Mouse (Mus musculus): ENCODE data around the gene Igf1.

Igf1 gene

DNA sequence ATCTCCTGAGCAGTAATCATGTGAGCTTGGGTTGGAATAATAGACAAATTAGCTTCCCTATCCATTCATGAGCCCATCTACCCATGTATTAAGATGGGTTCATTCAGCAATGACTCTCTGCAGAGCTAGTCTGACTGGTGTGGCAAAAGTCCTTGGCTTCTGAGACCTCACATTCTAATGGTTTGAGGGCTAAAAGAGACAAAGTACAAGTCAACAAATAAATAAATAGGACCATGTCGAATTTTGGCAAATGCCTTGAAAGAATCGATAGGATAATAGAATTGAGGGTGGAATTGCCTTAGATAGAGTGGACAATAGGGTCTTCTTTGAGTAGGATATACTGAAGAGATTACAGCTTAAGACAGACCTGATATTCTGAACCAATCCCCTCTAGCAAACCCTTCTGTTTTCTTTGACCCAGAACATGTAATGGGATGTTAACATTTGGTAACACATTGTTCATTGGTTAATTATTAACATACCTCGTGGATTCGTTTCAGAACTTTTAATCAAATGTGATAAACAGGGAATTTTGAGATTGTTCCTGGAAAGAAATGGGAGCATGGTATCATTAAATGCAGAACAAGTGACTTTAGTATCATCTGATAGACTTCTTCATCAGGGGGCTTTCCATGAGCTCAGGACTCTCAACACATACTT is 36.5 kb downstream of the Igf1 start:
- in situ Hi-C loops (cut with MboI; ENCODE audit: low sequenced_read_pairs), result no loop called here

GRCm38 (mm10) chr10:87895351-87895750 is 37.3 kb downstream of the Igf1 start:
- in situ Hi-C loops (cut with MboI; ENCODE audit: low sequenced_read_pairs), result no loop called here

GRCm38 (mm10) chr10:87897331-87897730 is 39.3 kb downstream of the Igf1 start:
- in situ Hi-C loops (cut with MboI; ENCODE audit: low sequenced_read_pairs), result no loop called here

GRCm38 (mm10) chr10:87898826-87899225 is 40.8 kb downstream of the Igf1 start:
- in situ Hi-C loops (cut with MboI; ENCODE audit: low sequenced_read_pairs), result no loop called here

DNA sequence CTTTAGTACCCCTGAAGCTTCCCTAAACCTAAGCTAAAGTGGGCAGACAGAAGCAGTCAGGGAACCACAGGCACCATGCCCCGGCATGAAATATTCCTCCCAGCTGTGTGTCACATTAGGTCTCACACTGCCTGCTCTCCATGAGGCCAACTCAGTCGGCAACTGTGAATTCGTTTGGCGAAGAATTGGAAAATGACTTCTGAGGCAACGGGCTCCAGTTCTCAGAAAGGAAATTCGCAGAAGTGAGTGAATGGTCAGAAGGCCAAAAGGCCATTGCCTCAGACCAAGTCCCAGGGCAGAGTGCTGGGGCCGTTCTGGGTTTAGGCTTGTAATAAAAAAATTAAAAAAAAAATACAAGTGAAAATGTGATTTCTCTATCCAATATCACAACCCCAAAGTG is 43.9 kb downstream of the Igf1 start:
- in situ Hi-C loops (cut with MboI; ENCODE audit: low sequenced_read_pairs), result no loop called here

DNA sequence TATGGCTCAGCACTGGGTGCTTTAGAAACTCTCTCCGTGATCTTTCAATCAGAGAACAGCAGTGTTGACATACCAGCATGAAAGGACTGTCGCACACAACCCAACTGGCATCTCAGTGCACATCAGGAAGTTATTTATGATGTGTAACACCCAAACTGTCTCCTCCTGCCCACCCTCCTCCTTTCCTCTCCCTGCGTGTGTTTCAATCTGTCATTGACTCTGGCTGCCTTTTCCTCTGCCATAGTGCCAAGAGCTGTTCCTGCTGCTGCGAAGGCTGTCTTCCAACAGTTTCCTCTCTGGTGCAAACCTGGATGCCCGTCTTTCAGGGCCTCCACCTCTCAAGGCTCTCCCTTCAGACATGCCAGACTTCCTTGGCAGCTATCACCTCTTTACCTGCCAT is 46.3 kb downstream of the Igf1 start:
- in situ Hi-C loops (cut with MboI; ENCODE audit: low sequenced_read_pairs), result no loop called here

DNA sequence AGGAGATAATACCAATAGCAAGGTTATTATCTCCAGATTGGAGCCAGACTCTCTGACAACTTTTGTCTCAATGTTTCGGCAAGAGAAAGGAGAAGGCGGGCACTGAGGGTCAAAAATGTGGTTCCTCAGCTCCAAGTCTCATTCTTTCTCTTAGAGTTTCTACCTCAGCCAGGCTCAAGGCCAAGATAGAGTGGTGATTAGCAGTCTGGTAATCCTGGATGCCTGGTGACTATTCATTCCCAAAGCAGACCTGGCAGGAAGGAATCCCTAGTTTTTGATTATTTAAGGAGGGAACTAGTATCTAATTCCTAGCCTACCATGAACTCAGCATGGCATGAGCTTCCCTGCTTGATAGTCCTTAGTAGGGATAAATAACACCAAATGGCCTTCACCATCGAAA is 47.0 kb downstream of the Igf1 start:
- in situ Hi-C loops (cut with MboI; ENCODE audit: low sequenced_read_pairs), result no loop called here

DNA sequence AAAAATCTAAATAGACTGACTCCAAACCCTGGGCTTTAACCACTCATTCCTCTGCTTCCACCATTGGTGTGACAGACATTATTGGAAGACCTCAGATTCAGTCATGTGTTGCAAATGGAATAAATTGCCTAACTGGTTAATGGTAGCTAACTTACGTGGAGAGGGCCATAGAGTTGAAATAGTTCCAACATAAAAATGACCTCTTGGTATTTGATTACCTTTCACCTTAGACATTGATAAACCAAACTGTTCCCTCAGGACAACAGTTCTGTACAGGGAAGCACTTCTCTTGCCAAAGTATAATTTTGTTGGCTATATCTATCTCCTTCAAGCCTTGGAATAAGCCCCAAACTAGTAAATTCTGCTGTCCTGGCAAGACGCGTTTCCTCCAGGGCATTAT is 48.1 kb downstream of the Igf1 start:
- in situ Hi-C loops (cut with MboI; ENCODE audit: low sequenced_read_pairs), result no loop called here

- in situ Hi-C loops (cut with MboI; ENCODE audit: low sequenced_read_pairs), result no loop called here
Measured at GRCm38 (mm10) chr10:87906757-87907307, 48.8 kb downstream of the Igf1 start.

DNA sequence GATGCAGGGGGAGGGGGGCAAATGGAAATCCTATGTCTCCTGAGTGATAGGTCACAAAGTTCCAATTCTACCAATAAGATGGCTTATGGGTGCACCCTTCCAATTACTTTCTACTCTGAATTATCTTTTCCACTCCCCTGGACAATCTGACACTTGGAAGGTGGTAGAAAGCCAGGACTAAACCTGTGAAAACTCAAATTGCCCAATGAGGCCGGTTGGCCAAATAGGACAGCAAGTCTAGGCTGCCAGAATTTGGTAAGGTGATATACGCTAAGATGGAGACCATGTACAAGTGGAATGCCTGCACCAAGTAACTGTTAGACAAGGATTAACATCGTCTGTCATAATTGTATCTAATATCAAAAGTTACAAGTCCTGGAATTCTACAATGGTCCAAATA is 55.8 kb downstream of the Igf1 start:
- in situ Hi-C loops (cut with MboI; ENCODE audit: low sequenced_read_pairs), result no loop called here

- in situ Hi-C loops (cut with MboI; ENCODE audit: low sequenced_read_pairs), result no loop called here
Measured at GRCm38 (mm10) chr10:87914932-87915331, 56.9 kb downstream of the Igf1 start.

DNA sequence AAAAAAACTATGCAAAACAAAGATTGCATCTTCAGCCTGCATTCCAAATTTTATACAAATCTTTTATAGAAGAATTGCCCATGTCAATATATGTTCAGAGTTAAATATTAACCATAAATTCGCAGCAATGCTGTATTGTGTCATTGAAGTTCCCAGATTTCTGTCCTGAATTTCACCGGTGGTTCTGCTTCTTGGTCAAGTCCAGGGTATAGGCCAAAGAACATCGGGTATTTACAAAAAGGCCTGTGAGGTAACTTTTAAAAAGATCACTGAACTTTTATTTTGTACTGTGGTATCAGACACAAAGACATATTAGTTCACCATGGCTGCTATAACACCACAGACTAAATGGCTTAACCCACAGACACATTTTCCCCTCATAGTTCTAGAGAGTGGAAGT is 57.7 kb downstream of the Igf1 start:
- in situ Hi-C loops (cut with MboI; ENCODE audit: low sequenced_read_pairs), result no loop called here

DNA sequence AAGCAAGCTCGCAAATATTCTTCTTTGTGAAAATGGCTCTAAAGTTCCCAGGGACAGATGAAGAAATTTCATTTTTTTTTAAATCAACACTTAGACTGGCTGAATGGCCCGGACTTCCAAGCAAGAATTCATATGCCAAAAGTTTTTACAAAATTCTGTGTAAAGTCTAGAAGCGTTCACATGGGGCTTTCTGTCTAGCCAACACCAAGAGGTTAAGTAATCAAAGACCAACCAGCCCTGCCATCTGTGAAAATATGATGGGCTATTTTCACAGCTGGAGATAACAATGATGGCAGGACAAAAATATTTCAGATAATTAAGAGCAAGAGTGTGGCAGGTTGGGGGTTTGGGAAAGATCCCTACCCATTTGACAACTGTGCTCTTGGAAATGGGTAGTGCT is 64.2 kb downstream of the Igf1 start:
- in situ Hi-C loops (cut with MboI; ENCODE audit: low sequenced_read_pairs), result no loop called here

DNA sequence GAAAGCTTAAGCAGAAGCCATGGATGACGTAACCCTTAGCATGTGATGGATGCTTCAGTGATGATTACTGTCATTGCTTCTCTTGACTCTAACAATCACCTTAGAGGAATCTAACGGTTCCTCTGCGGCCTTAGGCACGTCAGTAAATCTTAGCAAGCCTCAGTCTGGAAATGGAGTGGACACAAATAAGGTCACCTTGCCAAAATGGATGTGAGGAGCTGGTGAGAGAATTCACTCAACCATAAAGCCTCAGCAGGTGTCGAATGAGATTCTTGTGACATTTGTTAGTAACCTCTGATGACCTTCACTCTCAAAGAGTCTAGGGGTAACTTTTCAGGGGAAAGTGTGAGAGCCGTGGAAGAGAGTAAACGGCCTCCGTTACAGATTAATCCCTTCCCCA is 68.5 kb downstream of the Igf1 start:
- in situ Hi-C loops (cut with MboI; ENCODE audit: low sequenced_read_pairs), result no loop called here

- in situ Hi-C loops (cut with MboI; ENCODE audit: low sequenced_read_pairs), result no loop called here
Measured at GRCm38 (mm10) chr10:87927131-87927609, 69.1 kb downstream of the Igf1 start.

DNA sequence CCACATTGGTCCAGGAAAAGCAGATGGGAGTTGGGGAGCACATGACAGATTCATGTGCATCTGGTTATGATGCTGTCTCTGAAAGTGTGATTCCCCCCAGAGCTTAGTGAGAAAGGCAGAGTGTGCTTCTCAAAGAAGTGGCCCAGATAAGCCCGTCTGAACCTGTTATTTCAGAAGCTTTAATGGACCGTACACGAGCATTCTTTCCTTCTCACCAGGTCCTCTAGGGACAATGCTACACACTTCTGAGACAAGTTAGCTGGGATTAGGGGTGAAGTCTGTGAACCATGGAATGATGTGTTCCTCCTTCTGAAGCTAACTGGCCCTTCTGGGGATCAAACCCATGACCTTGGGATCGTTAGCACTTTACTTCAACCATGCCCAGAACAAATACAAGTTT is 90.1 kb downstream of the Igf1 start:
- in situ Hi-C loops (cut with MboI; ENCODE audit: low sequenced_read_pairs), result no loop called here

DNA sequence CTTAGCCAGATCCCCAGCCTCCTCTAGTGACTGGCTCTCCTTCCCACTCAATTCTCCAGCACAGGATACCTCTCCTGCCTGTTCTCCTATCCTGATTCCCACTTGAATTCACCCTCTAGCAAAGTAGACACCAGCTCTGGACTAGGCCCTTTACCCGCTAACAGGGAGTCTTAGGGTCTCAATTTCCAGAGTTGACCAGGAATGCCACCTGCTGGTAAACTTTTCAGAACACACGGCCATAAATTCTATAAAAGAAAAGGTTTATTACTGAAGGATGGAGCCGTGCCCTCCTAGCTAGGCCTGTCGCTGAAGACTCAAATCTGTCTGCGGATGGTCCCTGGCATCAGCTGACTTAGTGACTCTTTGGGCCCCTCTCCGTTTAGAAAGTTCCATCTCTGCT is 113.5 kb downstream of the Igf1 start:
- in situ Hi-C loops (cut with MboI; ENCODE audit: low sequenced_read_pairs), result no loop called here

DNA sequence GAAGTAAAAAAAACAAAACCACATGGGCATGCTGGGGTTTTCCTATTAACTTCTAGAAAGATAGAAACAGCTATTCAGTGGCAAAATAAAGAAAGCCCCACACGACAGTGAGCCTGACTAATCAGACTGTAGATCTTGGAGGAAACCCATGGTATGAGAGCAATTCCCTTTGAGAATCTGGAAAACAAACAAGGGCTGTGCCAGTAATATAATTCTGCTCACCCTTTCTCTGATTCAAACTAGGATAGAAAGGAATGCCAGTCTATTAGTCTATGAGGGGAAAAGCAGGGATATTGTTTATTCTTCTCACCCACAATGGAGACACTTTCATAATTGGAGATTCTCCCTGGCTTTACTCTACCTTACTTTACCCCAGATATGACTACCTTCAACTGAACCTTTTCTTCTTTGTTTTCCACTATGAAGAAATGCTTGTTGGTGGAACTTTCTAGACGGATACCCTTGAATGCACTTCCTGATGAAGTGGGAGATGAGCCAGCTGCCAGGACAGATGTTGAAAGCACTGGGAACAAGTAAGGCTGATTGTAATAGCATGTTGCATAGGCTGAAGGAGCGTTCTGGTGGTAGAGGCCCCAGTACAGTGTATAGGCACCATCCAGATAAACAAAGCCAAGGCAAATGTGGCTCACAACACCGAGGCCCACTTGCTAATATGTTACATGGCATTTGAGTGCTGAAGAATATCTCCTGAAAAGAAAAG is 116.0 kb downstream of the Igf1 start:
- in situ Hi-C loops (cut with MboI; ENCODE audit: low sequenced_read_pairs), result no loop called here

DNA sequence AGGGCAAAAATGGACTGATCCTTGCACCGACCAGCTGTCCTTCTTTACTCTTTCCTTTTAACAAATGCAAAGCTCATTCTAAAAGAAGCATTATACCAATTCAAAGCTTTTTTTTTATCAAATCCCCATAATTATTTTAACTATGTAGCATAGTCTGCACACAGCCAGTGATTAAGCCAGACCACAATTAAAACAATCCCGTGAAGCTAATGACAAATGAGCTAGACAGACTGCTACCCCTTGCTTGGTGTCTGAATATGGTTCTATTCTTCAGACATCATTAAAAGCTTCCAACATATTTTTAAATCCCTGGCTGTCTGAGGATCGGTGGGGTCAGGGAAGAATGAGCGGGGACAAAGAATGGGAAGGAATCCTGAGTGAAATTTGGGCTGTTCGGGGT is 127.3 kb downstream of the Igf1 start:
- in situ Hi-C loops (cut with MboI; ENCODE audit: low sequenced_read_pairs), result no loop called here

GRCm38 (mm10) chr10:87986201-87986600 is 128.1 kb downstream of the Igf1 start:
- in situ Hi-C loops (cut with MboI; ENCODE audit: low sequenced_read_pairs), result no loop called here

Measured in CH12F3 (cell line).